Mouse (Mus musculus) kidney, postnatal 4 days (tissue): ENCODE results near the gene Rab4b.

Source experiments
- DNase-seq, 2 experiments: peaks; one replicate each; pipeline ENCODE4 v3.0.0; 2021; ENCODE audit warnings: mixed read lengths in 2 of 2

The Rab4b gene

DNA sequence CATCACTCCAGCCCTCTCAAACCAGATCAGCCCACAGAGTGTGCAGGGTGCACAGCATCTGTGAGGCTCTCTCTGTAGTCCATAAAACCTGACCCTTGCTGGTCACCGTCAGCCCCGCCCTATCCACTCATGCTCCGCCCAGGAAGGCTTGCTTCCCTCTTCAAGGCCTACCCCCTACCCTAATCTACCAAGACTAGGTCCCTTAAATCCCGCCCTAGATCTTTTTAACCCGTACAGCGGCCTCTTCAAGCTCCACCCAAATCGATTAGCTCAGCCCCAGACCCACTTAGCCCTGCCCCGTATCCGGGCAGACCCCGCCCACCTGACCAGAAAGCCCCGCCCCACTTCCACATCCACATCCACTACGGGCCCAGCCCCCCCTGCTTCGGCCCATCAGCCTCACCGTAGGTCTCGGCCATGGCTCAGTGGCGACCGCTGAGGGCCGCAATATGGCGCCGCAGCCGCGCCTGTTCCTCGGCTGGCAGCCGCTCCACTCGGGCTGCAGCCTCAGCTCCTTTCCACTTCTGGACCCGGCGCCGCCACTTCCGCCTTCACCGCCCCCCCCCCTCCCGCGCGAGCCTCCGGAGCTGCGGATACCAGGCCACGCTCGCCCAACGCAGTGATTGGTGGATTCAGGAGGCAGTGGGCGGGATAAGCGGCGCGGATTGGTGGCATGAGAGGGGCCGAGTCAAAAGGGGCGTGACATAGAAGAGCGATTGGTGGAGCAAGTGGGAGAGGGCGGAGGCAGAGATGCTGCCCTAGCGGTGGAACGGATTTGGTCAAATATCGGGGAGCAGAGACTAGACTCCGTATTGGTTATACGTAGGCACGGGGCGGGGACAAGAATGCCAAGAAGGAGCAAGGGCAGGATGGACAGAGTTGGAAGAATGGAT is at the start of gene Rab4b:
Rab4b (minus strand) TSS at position 573 of the 893 bp plus-strand sequence.
- peak; percentile 99 to 100 for DNase-seq

DNA sequence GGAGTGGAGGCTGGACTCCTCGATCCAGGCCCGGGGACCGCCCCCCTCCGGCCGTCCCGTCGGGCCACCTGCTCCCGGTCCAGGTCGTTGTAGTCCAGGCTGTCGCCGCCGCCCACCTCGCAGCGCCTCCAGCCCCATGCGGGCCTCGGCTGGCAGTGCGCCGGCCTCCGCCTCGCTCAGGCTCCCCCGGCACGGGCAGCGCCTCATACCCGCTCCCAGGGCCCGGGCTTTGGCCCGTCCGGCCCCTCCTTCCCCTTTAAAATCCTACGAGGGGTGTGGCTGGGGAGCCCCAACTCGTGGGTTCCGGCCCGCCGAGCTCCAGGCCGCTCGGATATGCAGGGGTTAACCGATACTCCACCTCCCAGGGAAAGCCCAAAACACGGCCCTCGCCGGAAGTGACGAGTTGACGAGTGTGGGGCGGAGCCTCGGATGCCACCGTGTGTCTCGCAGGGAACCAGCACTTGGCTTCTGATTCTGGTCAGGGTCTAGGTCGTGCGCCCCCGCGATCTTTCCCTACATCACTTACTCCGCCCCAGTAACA is 49.7 kb upstream of the Rab4b start, which contains the start of gene Itpkc:
Itpkc (minus strand) TSS at position 381 of the 541 bp plus-strand sequence.
- DNase-seq: peak; percentile 93 to 95

DNA sequence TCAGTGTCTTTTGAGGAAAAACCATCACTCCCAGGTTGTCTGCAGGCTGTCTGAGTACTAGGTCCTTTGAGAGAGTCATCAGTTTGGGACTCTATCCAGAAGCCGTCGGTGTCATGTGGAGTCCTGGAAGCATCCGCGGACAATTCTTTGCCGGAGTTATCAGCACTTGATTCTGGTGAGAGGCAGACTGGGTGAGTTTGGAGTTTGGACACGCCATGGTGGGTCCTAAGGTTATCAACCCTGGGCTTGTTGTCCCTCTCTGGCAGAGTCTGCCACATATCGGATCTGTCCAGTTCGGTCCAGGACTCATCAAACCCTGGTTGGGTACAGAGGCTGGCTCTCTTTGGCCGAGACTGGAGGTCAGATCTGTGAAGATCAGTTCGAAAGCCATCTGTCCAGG is 49.0 kb upstream of the Rab4b start:
- DNase-seq: peak in 1 of 2 experiments; percentile 18

DNA sequence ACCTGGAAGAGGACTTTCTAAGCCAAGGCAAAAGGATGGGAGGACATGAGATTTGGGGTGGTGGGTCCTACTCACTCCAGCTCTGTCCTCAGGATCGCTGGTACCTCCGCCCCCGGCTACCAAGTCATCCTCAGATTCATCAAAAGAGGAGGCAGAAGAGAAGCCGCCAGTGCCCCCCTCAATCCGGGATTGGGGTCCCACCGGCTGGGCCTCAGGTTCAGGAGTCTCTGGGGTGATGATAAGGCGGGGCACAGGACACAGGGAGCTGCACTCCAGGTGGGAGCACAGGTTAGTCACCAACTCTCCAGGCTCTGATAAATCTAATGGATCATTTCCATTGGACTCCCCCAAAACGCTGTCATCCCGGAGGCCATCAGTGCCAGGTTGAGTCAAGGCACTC is 48.6 kb upstream of the Rab4b start:
- no peak for DNase-seq

DNA sequence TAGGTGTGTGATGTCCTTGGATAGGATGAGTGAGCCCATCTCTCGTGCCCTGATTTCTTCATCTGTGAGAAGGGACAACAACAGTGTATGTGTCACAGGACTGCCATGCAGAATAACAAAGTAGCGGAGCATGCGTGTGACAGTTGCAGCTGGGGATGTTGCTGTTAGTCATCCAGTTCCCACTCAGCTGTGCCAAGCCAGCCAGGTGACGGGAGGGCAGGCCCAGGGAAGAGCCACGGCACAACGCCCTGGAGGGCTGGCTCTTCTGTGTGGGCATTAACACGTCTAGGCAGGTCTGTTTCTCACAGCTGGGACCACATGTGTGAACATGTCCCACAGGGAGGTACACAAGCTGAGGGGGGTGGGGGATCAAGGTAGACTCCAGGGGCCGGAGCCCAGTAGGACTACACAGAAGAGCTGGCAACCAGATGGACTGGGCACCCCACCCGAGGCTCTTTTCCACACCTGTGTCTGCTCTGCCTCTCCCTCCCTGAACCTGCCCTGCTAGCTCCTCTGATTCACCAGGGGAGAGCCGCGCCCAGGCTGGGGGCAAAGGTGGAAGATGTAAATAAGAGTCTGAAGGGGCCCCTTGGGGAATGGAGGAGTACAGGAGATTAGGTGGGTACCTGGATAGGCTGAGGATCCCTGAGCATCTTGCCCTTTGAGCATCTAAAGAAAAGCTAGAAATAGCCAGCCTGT is 46.3 kb upstream of the Rab4b start:
- peak in 1 of 2 experiments; percentile 26 for DNase-seq

DNA sequence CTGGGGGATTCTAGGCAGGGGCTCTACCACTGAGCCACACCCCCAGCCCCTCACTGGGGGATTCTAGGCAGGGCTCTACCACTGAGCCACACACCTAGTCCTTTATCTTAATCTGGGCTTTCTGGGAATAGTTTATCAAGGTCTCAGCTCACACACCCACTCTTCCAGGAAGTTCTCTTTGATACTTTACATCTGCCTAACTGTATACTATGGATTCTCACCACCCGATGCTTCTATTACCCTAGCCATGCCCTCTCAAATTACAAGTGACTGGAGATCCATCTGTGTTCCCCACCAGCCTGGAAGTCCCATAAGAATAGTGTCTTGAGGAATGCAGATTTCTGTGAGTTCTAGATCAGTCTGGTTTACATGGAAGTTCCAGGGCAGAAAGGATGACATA is 43.8 kb upstream of the Rab4b start:
- no peak for DNase-seq

DNA sequence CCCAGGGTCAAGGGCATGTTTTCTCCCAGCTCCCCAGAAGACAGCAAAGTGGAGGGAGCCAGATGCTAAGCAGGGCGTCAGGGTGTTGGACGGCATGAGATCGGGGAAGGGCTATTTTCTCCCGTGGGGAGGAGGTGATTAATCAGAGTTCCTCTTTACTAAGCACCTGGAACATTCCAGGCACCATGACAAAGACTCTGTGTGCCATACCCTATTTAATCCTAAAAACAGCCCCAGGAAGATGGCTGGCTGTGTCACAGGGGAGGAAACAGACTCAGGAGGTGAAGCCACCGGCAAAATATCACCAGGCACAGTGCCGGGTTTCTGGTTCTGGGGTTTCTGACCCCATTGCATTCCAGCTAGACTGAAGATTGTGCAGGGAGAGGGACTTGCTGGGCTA is 43.2 kb upstream of the Rab4b start:
- no peak for DNase-seq

DNA sequence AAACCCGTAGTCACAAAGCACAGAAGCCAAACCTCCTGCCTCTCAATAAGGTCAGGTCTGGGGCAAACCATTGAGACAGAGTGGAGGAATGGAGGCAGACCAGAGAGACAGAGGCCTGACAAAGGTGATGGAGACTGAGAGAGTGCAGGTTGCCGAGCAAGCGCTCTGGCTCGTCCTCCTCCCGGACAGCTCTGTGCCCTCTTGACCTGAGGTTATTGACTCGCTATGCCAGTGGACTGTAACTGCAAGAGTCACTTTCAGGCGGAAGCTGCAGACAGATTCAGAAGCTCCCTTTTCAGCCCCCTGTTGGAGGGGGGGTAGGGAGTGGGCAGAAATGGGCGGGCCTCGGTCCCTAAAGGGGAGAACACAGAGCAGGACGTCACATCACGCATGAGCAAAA is 41.2 kb upstream of the Rab4b start:
- DNase-seq: no peak

DNA sequence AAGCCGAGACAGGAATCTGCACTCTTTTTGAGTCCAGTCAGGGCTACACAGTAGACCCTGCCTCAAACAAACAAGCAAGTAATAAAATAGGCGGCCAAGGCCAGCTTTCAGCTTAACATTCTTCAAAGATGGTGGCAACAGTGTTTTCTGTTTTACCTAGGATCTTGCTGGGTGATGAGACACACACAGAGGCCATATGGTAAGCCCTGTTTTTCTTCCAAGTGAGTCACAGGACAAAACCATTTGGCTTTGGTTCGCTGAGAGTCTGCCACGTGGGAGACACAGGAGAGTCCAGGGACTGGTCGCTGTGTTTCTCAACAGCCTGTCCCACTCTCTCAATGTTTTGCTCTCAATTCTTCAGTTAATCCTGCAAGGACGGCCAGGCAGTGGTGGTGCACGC is 39.9 kb upstream of the Rab4b start:
- no peak for DNase-seq

DNA sequence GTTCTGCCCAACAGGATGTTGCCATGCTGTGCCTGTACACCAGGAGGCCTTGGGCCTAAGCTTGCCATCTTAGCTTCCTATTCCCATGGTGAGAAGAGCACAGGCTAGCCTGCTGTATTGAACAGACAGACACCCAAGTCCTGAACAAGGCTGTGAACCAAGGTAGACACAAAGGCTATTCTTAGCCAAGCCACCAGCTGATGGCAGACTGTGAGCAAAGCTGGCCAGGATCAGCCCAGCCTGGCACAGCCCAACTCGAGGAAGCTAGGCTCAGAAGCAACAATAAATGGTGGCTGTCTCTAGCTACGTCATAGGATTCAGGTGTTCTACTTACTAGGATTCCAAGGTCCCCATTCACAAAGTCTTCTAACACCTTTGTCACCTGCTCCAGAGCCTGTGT is 33.9 kb upstream of the Rab4b start:
- no peak for DNase-seq

DNA sequence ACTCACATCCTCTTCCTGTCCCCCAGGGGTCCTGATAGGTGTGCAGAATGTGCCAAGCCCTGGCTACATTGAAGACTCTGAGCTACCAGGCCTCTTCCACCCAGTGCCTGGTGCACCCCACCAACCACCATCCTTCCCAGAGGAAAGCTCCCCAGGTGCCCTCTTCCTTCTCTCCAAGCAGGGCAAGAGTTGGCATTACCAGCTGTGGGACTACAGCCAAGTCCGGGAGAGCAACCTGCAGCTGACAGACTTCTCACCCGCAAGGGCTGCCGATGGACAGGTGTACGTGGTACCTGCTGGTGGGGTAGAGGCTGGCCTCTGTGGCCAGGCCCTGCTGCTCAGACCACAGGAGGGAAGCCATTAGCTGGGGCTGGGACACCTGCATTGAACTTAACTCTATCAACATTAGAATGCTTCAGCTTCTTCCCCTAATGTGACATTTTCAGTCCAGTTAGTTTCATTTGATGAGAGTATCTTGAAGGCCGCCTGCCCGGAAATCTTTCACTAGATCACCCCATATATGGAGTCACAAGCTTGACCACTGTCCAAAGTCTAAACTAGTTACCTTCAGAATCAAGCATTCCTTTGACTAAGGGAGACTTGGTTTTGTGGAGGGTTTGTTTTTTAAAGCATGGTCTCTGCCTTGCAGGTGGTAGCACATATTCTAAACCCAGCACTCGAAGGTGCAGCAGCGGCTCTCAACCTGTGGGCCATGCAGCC is 25.2 kb upstream of the Rab4b start:
- no peak for DNase-seq

DNA sequence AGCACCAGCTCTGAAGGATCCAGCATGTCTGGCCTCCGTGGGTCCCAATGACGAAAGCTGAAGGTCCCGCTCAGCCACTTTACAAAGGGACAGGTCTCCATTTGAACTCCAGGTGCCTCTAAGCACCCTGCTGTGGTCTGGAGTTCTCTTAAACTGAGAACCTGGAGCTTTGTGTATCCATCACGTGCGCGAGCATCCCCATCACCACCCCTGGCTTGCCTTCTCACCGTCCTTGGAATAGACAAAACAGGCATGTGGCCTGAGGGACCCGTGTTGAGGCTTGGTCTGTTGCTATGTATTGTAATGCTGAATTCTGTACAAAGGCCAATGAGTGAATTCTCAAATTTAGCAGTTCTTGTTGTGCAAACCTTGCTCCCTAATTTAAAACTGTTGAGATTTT is 20.1 kb upstream of the Rab4b start:
- no peak for DNase-seq

DNA sequence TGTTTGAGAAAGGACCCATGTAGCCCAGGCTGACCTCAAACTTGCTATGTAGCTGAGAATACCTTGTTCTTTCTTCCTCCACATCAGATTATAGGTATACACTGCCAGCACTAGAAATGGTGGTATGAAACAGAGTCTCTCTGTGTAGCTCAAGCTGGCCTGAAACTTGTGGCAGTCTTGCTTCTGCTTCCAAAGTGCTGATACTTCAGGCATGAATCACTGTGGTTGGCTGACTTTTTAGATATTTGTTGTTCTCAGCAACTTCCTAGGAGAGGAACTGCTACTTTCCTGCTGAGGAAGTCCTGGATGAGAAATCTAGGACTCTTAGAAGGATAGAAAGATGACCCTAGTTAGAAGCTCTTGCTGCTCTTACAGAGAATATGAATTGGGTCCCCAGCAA is 19.7 kb upstream of the Rab4b start:
- no peak for DNase-seq

DNA sequence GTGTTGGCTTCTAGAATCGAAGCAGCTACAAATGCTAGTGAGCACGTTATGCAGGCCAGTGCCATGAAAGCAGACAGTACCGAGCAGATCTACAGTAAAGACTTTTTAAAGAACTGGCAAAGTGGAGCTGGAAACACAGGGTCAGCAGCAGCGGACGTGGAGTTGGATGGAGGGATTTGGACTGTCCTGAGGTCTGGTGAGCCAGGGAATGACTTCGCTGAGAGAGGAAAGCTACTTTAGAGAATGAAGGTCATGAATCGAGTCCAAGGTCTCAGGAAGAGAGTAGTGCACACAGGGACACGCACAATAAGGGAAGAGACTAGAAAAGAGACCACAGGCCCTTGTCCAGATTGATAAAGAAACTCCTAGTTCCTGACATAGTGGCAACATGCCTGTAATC is 18.9 kb upstream of the Rab4b start:
- DNase-seq: no peak

DNA sequence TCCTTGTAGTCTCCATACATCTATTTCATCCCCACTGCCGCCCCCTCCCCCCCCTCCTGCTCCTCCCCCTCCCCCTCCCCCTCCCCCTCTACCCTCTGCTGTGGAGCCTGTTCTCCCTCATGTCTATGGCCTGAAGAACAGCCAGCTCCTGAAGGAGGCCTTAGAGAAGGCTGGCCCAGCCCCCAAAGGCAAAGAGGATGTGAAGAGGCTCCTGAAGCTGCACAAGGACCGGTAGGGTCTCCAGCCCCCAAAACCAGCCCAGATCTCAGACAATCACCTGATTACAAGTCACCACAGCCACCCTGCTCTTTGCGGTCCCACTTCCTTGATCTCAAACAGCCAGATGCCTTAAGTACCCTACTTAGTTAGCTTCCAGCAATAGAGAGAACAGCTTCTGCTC is 18.4 kb upstream of the Rab4b start:
- DNase-seq: no peak

DNA sequence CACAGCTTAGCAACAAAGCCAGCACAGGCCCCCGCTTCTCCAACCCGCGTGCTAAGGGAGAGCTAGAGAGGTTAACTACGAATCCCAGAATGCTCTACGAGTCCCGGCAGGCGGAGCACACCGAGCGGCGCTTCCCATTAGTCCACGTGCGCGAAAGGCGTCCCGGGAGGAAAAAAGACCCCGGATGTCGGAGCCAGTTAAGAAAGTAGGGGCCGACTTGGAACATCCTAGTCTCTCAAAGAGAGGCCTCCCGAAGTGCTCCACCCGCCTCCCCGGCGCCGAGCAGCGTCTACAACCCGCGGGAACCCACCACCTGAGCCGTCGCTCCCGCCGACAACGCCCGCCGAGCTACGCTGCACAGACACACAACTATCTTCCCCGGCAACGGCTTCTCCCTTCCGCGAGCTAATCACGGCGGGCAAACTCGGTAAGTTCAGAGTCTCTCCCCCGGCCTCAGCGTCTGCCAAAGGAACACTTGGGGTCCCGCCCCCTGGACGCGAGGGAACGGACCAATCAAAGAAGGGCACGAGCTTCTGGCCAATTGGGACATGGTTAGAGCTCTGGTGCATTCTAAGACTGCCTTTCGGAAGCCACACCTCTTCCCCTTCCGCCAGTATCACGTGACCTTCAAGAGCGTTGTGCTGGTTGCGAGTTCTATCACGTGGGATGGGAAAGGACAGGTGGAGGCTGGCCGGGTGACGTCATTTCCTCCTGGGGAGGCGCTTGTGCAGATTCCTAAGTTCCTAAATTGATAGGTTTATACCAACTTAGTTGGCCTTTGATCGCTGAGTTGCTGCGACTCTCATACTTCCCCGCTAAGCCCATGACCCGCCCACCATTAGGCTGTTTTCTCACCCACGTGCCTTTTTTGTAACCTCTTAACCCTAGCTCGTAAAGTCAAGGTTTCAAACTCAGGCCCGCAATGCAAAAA is 17.2 kb upstream of the Rab4b start, which contains the start of the genes BC024978 and Snrpa:
BC024978 (plus strand) TSS at position 101 of the 931 bp plus-strand sequence.
Snrpa (minus strand) TSS at position 591 of the 931 bp plus-strand sequence.
- peak; percentile 95 to 98 for DNase-seq

DNA sequence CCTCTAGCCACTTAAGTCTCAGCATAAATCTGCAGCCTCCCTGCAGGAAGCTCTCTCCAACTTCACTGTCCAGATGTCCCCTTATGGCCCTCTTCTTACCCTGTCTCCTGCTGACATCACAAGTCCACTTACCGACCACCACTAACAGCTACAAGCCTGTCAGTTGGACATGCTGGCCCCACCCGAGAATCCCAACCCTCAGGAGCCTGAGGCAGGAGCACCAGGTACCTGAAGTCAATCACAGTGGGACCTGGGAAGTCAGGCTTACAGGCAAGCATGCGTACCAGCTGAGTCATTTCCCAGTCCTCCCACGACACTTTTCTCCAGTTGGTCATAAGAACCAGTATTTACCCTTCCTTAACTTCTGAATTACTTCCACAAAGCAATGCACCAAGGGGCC is 15.0 kb upstream of the Rab4b start:
- DNase-seq: no peak

DNA sequence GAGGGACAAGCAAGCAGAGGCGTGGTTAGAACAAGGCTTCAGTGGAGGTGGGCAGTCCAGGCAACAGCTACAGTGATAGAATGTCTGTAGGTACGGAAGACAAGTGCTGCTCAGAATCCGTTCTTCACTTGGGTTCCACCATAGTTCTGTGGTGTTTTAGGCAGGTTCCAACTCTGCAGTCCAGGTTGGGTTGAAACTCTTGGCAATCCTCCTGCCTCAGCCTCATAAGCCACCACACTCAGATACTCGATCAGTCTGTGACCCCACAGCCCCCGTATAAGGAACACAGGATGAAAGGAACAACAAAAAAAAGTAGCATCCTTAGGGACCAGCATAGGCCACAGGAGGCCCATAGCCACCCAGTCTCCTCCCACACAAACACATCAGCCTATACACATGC is 13.7 kb upstream of the Rab4b start:
- no peak for DNase-seq

DNA sequence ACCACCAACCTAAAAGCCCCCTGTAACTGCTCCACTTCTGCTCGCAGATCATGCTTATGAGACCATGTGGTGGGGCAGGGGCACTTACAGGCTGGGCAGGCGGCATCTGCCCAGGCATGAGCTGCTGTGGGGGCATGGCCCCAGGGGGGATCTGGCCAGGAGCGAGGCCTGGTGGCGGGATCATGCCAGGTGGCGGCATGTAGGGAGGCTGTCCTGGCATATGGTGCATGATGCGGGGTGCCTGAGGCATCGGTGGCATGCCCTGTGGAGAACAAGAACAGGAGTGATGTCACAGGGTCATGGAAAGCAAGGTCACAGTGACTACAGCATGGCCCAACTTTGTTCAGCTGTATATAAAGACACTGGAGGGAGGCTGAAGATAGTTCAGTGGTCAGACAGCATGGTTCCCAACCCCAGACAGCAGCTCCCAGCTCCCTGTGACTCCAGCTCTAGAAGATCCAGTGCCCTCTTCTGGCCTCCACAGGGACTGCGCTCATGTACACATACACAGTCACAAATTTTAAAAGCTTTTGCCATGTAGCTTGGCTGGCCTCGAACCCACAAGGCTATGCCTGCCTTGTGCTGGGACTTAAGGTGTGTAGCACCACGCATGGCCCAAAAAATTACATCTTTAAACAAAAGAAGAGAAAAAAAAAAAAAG is 10.7 kb upstream of the Rab4b start:
- DNase-seq: peak; percentile 23 to 35

DNA sequence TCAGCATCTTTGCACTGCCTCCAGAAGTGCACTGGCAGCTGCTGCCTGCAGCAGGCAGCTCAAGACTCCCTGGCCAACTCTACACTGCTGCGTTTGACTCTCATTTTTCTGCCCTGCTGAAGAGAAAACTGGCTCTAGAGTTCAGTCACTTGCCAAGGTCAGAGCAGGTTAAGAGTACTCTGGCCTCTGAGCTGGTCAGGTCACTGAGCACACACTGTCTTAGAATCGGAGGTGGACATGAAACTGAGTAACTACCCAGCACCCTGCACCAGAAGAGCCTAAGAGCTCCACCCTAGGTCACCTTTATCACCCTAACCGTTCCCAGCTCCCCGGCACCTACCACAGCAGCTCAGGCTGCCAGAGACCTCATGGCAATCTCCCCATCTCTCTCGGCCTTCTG is 7.3 kb upstream of the Rab4b start:
- DNase-seq: no peak

DNA sequence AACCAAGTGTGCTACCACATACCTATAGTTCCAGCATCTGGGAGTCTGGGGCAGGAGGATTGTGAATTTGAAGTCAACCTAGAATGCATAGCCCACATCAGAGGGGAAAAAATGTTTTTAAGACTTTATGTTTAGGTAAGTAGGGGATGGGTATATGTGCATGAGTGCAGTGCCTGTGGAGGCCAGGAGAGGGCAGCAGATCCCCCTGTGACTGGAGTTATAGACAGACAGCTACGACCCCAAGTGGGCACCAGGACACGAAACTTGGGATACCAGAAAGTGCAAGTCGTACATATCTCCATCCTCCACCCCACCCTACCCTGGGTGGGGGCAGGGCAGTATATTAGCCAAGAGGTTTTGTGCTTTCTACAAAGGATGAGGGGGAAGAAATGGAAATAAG is 6.3 kb upstream of the Rab4b start:
- DNase-seq: peak; percentile 60 to 65
